Mouse (Mus musculus): Measurements from ENCODE around the gene Ddr2. TPM values are rescaled to one million over a fixed set of nuclear protein-coding genes. Genes with fewer than 3 reads are reported as not detected.

Ddr2 gene
- total RNA-seq, 2 experiments from 2014 or later = 16.4 to 22.5 TPM

GRCm38 (mm10) chr1:169924567-169924966 is 186.0 kb downstream of the Ddr2 start:
- Histone ChIP-seq H3K4me3 (no peak overlapping the region), H3K27ac (no peak overlapping the region)
- no peak for TF ChIP-seq CTCF (IDR thresholded peaks at IDR 0.05)
- intact Hi-C loops (cut with DNase I) = no loop called here
- no peak for DNase-seq

Other genes with a start within 250 kb of the Ddr2 start
- gene Ccdc190, start 182.1 kb downstream of the Ddr2 start, total RNA-seq (2021) = not detected
- 1 to 10 TPM; 5.2 to 9.5 TPM for gene Hsd17b7, start 141.5 kb downstream of the Ddr2 start, total RNA-seq (2021)
- gene Uap1, start 64.2 kb upstream of the Ddr2 start, total RNA-seq (2021) = 10 to 100 TPM; 46.9 to 47.8 TPM
- 10 to 100 TPM; 12.6 to 15.5 TPM for gene Uhmk1, start 104.6 kb upstream of the Ddr2 start, total RNA-seq (2021)
- gene Sh2d1b2, start 122.0 kb upstream of the Ddr2 start, total RNA-seq (2021) = not detected
- not detected for gene Sh2d1b1, start 166.6 kb upstream of the Ddr2 start, total RNA-seq (2021)
- gene Gm7694, start 195.6 kb upstream of the Ddr2 start, total RNA-seq (2021) = under 1 TPM; 0.45 to 0.51 TPM
- gene Spata46, start 198.0 kb upstream of the Ddr2 start, total RNA-seq (2021) = not detected